Mouse (Mus musculus) left cerebral cortex, adult 9 months (tissue): ENCODE results near the gene Ift52.

Source experiments
- DNase-seq, 2 experiments: peaks; one replicate each; pipeline ENCODE4 v3.0.0; 2022; ENCODE audit warnings: low spot score in 2 of 2

Gene Ift52

DNA sequence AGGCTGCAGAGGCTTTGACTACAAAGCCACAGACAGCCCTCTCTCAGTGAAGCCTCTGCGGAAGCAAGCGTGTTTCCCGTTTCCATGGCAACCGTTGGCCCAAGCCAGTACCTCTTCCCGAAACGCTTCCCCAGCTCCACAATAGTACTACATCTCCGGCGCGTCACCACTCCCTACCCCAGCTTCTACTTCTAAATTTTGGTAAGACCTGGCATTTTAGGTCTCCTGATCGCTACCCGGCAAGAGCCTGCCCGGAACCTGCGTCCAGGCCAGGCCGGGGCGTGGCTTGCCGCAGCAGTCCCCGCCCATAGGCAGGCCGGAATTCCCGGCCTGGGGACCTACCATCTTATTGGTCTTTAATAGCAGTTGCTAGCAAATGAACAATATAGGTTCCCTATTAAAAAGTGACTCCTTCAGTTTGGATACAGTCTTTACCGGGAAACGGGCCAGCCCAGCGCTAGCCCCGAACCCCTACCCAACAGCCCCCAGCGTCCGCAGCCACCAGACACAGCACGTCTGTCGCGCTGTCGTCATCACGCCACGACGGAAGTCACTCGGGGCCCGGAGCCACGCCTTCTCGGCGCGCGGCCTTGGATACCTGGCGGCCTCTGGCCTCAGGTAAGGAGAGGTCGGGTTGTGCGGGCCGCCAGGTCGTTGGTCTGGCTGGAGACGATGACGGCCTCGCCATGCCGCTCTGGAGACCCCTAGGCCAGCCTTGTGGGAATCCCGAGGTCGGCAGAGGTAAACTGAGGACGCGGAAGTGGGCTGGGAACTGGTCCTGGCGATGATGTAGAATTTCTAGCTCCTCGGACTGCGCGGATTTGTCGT, at the start of gene Ift52:
Ift52 (plus strand) TSS at position 439 of the 828 bp plus-strand sequence.
- DNase-seq, result peak; percentile 74 to 91

GRCm38 (mm10) chr2:162968357-162968756, 48.8 kb upstream of the Ift52 start:
- DNase-seq, result peak in 1 of 2 experiments; percentile 31

DNA sequence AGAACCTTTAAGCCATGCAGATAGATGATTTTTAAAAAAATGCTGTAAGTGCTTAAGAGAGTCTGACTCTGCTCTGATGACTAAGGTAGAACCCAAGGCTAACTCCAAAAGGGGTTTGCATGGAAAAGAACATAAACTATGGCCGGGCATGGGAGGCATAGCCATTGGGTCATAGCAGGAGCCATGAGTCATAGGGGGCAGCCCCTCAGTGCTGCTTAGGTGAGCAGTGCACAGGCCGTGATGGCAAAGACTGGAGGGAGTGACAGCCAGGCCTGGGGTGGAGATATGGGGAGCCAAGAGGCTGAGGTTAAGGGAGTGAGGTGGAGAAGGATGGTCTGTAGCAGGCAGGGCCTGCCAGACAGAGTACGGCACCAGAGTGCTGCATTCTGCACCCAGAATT, 48.1 kb upstream of the Ift52 start:
- DNase-seq, result no peak

GRCm38 (mm10) chr2:162970896-162971295, 46.3 kb upstream of the Ift52 start:
- no peak for DNase-seq

GRCm38 (mm10) chr2:162972752-162973151, 44.4 kb upstream of the Ift52 start:
- no peak for DNase-seq

DNA sequence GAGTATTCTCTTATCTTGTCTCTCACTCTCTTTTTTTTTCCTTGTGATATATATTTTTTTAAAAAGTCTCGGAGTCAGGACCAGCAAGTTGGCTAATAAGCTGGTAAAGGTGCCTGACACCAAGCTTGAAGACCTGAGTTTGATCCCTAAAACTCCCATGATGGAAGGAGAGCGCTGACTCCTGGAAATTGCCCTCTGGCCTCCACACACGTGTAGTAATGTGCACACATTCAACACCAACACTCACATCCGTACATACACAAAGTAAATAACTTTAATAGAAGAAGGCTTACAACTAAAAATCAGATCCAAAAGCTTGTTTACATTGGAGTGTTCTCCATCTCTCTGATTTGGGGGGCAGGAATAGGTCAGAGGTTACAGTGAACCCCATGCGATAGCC, 43.9 kb upstream of the Ift52 start:
- DNase-seq, result no peak

GRCm38 (mm10) chr2:162973637-162974036, 43.5 kb upstream of the Ift52 start:
- DNase-seq, result no peak

- peak in 1 of 2 experiments; percentile 28 for DNase-seq
Measured at GRCm38 (mm10) chr2:162975157-162975775, 41.9 kb upstream of the Ift52 start.

DNA sequence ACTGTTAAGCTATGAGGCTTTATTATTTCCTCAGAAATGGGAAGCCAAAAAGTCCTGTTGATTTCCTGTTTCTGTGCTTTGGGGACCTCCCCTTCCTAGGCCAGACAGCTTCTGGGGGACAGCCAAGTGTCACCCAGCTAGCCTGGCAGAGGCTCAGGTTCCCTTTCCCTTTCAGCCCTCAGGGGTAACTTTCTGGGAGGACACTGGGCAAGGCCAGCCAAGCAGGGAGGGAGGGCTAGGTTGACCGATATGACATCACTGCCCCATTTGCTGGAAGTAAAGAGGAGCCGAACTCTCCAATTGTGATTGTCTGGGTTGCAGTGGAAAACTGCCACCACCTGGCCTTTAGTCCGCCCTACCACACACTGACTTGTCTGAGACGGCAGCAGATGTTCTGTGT, 41.2 kb upstream of the Ift52 start:
- no peak for DNase-seq

DNA sequence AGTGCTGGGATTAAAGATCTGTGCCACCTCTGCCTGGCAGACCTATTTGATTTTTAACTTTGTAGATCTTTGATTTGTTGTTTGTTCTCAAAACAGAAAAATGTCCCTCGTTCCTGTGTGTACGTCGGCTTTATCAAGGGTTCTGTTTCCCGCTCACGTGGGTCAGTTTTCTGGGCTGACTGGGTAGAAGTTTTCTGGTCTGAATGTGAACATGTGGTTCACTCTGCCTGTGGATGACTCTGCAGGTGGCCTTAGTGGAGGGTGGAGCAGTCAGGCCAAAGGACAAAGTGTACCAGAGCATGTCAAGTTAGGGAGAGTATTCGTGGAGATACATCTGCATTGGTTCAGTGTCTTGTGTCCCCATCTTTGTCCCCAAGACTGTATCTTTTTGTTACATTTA, 32.8 kb upstream of the Ift52 start:
- no peak for DNase-seq

GRCm38 (mm10) chr2:162985923-162986322, 31.2 kb upstream of the Ift52 start:
- DNase-seq, result no peak

GRCm38 (mm10) chr2:162986764-162987163, 30.4 kb upstream of the Ift52 start:
- DNase-seq, result no peak

- DNase-seq, result no peak
Measured at GRCm38 (mm10) chr2:162987218-162987617, 29.9 kb upstream of the Ift52 start, which contains the start of gene Sgk2. TSS of gene Sgk2 (plus strand) at chr2:162987330.

GRCm38 (mm10) chr2:162988235-162988634, 28.9 kb upstream of the Ift52 start:
- no peak for DNase-seq

DNA sequence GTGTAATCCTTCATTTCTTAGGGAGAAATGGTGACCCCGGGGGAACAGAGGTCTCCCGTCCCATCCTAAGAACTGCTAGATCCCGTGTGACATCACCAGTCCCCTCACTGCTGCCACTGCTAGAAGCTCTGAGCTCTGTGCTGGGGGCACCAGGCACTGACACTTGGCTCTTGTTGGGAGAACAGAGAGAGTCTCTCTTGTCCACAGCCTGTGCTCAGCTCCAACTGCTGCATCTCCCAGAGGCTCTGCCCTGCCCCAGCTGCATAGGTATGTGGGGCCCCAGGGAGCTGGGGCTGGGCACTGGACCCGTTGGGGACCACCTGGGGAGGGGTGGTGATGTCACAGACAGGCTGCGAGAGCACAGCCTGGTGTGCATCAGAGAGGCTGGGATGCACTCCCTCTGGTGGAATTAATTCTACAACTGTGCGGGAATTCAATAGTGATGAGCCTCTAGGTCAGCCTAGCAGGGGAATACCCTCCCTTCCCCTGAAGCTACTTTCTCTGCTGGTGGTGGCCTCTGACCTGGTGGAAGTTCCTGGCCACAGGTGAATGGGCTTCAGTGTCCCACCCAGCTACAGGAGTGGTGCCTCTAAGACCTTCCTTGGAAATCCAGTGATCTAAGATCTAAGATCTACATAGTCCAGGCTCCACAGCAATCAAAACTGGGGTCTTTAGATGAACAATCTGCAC, 25.6 kb upstream of the Ift52 start:
- DNase-seq, result no peak

GRCm38 (mm10) chr2:162992084-162992437, 25.1 kb upstream of the Ift52 start:
- DNase-seq, result no peak

- DNase-seq, result no peak
Measured at GRCm38 (mm10) chr2:162993881-162994616, 23.1 kb upstream of the Ift52 start.

DNA sequence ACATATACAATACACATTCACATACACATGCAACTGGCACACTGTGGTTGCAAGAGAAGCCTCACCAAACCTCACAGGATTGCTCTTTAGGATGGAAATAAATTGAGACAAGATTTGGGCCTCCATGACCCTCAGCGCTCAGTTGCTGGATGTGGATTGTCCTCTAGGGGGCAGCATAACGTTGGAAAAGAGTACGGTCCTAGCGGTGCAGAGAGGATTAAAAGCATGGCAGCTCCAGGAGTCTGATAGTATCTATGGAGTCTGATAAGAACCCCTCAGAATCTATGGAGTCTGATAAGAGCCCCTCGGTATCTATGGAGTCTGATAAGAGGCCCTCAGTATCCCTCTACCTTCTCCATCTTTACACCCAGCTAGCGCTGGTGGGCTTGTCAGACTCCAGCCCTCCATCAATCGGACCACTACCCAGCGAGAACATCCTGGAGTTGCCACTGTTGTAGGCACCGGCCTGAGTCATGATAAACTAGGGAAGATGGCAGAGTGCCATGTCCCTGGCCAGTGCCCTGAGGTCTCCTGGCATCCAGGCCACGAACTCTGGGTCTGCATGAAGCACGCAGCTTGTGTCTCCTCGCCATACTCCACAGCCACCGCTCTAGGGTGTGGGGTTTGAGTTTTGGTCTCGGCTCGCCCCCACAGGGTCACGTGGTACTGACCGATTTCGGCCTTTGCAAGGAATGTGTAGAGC, 18.5 kb upstream of the Ift52 start:
- peak in 1 of 2 experiments; percentile 69 for DNase-seq

- no peak for DNase-seq
Measured at GRCm38 (mm10) chr2:162999744-163000143, 17.4 kb upstream of the Ift52 start.

DNA sequence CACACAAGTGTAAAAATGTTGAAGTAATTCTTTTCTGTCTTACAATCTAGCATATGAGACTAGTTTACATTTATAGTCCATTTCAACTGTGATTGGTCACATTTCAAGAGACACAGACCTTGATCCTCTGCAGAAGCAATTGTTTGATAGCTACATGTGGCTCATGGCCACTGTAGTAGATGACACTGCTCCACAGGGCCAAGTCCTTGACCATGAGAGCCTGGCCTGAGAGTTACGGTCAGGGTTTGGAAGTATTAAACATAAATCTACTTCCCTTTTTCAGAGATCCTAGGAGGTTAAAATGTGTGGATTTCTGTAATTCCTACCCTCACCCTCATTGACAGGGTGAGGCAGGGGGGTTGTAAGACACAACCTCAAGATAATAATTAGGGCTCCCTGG, 16.1 kb upstream of the Ift52 start:
- no peak for DNase-seq

GRCm38 (mm10) chr2:163007299-163007698, 9.9 kb upstream of the Ift52 start:
- no peak for DNase-seq
